8 mouse cellular contexts compared by ENCODE assay signal in genomic region chr13:76017974-76018843, GRCm38 (mm10). TPM values are rescaled to one million over a fixed set of nuclear protein-coding genes. Genes with fewer than 3 reads are reported as not detected.
DNase-seq lines count a peak whose midpoint lies in the region; ATAC-seq and TF ChIP-seq lines count a peak whose summit lies in the region.

Gene Rfesd (minus strand): TSS chr13:76018719.

- H3K4me1 ChIP-seq in heart, embryonic 11.5 days (ENCODE audit: control insufficient read depth, insufficient read depth, low read length) = peaks cover 3% of the 10 kb centered on the region
- H3K4me1 ChIP-seq in kidney, embryonic 16.5 days (ENCODE audit: insufficient read depth, low read length) = peaks cover 6% of the 10 kb centered on the region; the same call in 1 of the 2 replicates
- no peaks in the 10 kb centered on the region; the same call in 1 of the 2 replicates for H3K4me1 ChIP-seq in liver, adult 2 months (ENCODE audit: control insufficient read depth, insufficient read depth, low read length)

- DNase-seq in B cell, adult 2 months = peak; percentile 97
- DNase-seq in brain, adult 2 months (ENCODE audit: low read depth, low spot score) = peak; percentile 98
- peak; percentile 88 for DNase-seq in liver, adult 2 months (ENCODE audit: extremely low read depth, low read depth, low spot score)
- peak; percentile 97 for DNase-seq in splenic B cell, adult 2 months (ENCODE audit: low read depth, low spot score)

- H3K9me3 ChIP-seq in heart, embryonic 11.5 days (replicated peaks; ENCODE audit: control insufficient read depth, low read length) = no peaks in the 10 kb centered on the region
- no peaks in the 10 kb centered on the region for H3K9me3 ChIP-seq in kidney, embryonic 16.5 days (ENCODE audit: low read length)

- peak within 1 kb of the TSS; percentile 94 for H3K27ac ChIP-seq in heart, embryonic 11.5 days (ENCODE audit: low read depth, low read length)
- H3K27ac ChIP-seq in kidney, embryonic 16.5 days (ENCODE audit: low read length) = peak within 1 kb of the TSS; percentile 96
- H3K27ac ChIP-seq in liver, adult 2 months (replicated peaks; ENCODE audit: insufficient read depth, low read depth, low read length) = peak within 1 kb of the TSS; percentile 88

- peak within 1 kb of the TSS; percentile 94 for H3K9ac ChIP-seq in heart, embryonic 11.5 days (ENCODE audit: low read depth, low read length)
- peak within 1 kb of the TSS; percentile 96 for H3K9ac ChIP-seq in kidney, embryonic 16.5 days (replicated peaks; ENCODE audit: low read length)
- H3K9ac ChIP-seq in liver, adult 2 months (ENCODE audit: low read depth, low read length) = peak within 1 kb of the TSS; percentile 75

- H3ac ChIP-seq in myocyte (ENCODE audit: control insufficient read depth, insufficient read length) = peak within 1 kb of the TSS; percentile 48

- peaks cover 3% of the 10 kb centered on the region; the same call in 1 of the 2 replicates for H3K79me2 ChIP-seq in liver, adult 2 months (ENCODE audit: control insufficient read depth, insufficient read depth, low read length)
- peaks cover 6% of the 10 kb centered on the region for H3K79me2 ChIP-seq in myocyte (ENCODE audit: control insufficient read depth, insufficient read depth)

- H3K4me2 ChIP-seq in heart, embryonic 11.5 days = peak within 1 kb of the TSS; percentile 77
- H3K4me2 ChIP-seq in kidney, embryonic 16.5 days (replicated peaks; ENCODE audit: low read depth, low read length) = peak within 1 kb of the TSS; percentile 65
- peak within 1 kb of the TSS; percentile 67 for H3K4me2 ChIP-seq in myocyte (ENCODE audit: low read depth)

- H3K4me3 ChIP-seq in heart, embryonic 11.5 days (ENCODE audit: low read depth, low read length) = peak within 1 kb of the TSS; percentile 77
- peak within 1 kb of the TSS; percentile 72 for H3K4me3 ChIP-seq in kidney, embryonic 16.5 days (ENCODE audit: low read length)
- peak within 1 kb of the TSS; percentile 60 for H3K4me3 ChIP-seq in liver, adult 2 months (ENCODE audit: insufficient read depth, low read depth, low read length)
- peak within 1 kb of the TSS; percentile 68 for H3K4me3 ChIP-seq in myocyte

- no peak for TF ChIP-seq CTCF in liver, adult 2 months (IDR thresholded peaks at IDR 0.05; ENCODE audit: low read depth, low read length)

- ATAC-seq in erythroblast, adult 5-6 weeks (replicated peaks; ENCODE audit: low FRiP score, poor library complexity, severe bottlenecking) = peak; percentile 93
- ATAC-seq in heart, embryonic 11.5 days (replicated peaks; ENCODE audit: insufficient number of reproducible peaks, low FRiP score, low TSS enrichment) = peak; percentile 99
- ATAC-seq in kidney, embryonic 16.5 days (ENCODE audit: low FRiP score, low TSS enrichment) = peak; percentile 100

- no peaks in the 10 kb centered on the region for H3K27me3 ChIP-seq in heart, embryonic 11.5 days (ENCODE audit: control insufficient read depth, insufficient read depth, low read length)
- no peaks in the 10 kb centered on the region for H3K27me3 ChIP-seq in kidney, embryonic 16.5 days (ENCODE audit: insufficient read depth, low read length)
- no peaks in the 10 kb centered on the region for H3K27me3 ChIP-seq in liver, adult 2 months (ENCODE audit: control insufficient read depth, insufficient read depth, low read length)
- no peaks in the 10 kb centered on the region for H3K27me3 ChIP-seq in myocyte (ENCODE audit: control insufficient read depth, insufficient read depth, insufficient read length)
- no peaks in the 10 kb centered on the region for H3K27me3 ChIP-seq in splenic B cell, adult 2 months (ENCODE audit: control insufficient read depth, insufficient read depth, low read length, poor library complexity, severe bottlenecking)

- 1% methylated on average over 50 of the region's 50 CpGs for WGBS in heart, embryonic 11.5 days (ENCODE audit: insufficient replicate concordance)
- WGBS in kidney, embryonic 16.5 days = 1% methylated on average over 50 of the region's 50 CpGs
- WGBS in liver, adult 2 months = under 1% methylated on average over 50 of the region's 50 CpGs

- H3K36me3 ChIP-seq in heart, embryonic 11.5 days (ENCODE audit: control insufficient read depth, insufficient read depth, low read length) = no peaks in the 10 kb centered on the region
- no peaks in the 10 kb centered on the region for H3K36me3 ChIP-seq in kidney, embryonic 16.5 days (ENCODE audit: insufficient read depth, low read length)
- no peaks in the 10 kb centered on the region for H3K36me3 ChIP-seq in liver, adult 2 months (ENCODE audit: control insufficient read depth, insufficient read depth, low read length)
- no peaks in the 10 kb centered on the region for H3K36me3 ChIP-seq in myocyte (ENCODE audit: control insufficient read depth, insufficient read depth)
- no peaks in the 10 kb centered on the region for H3K36me3 ChIP-seq in splenic B cell, adult 2 months (ENCODE audit: control insufficient read depth, insufficient read depth, low read length, poor library complexity, severe bottlenecking)

- TF ChIP-seq POLR2A in liver, adult 2 months (IDR thresholded peaks at IDR 0.05; ENCODE audit: extremely low read depth, insufficient read depth, low read length) = peak; percentile 84
- TF ChIP-seq POLR2A in myocyte (IDR thresholded peaks at IDR 0.05; ENCODE audit: insufficient read length, low read depth) = peak; percentile 70

TF ChIP-seq in myocyte, 11 proteins besides CTCF, POLR2A, EP300 and RAD21:
- TF ChIP-seq USF1 (IDR thresholded peaks at IDR 0.05; ENCODE audit: low read depth) = peak; percentile 90
- TF ChIP-seq MAX (IDR thresholded peaks at IDR 0.05; ENCODE audit: low read depth) = no peak
- TF ChIP-seq E2F4 (IDR thresholded peaks at IDR 0.05; ENCODE audit: insufficient read depth) = no peak
- TF ChIP-seq TCF12 (IDR thresholded peaks at IDR 0.05; ENCODE audit: insufficient read depth, poor library complexity, severe bottlenecking) = no peak
- peak; percentile 86 for TF ChIP-seq POLR2AphosphoS2 (IDR thresholded peaks at IDR 0.05; ENCODE audit: insufficient read length, low read depth)
- TF ChIP-seq MYOG (IDR thresholded peaks at IDR 0.05; ENCODE audit: control insufficient read depth in 1 of 3, insufficient read depth in 1 of 3, insufficient read length in 2 of 3, low read depth in 2 of 3) = no peak

RNA-seq across cellular contexts. Expression of gene Rfesd, which starts in this region (rescaled TPM):
- 10.9 and 38.2 TPM in 2 replicates for total RNA-seq in erythroblast, adult 5-6 weeks (2015; ENCODE audit: low replicate concordance)
- 17.5 and 29.4 TPM in 2 replicates for total RNA-seq in erythroblast, adult 5-6 weeks (2017; ENCODE audit: low replicate concordance)
- polyA plus RNA-seq in heart, embryonic 11.5 days (2014; fragmentation: Nextera tagmentation; extraction: Ambion mirVana) = 24.6 and 28.8 TPM in 2 replicates
- polyA plus RNA-seq in kidney, embryonic 16.5 days (2015; fragmentation: Nextera tagmentation; extraction: Ambion mirVana) = 15.7 and 18.1 TPM in 2 replicates
- total RNA-seq in liver, adult 2 months (2014; rRNA removed) = 10.7 and 15.1 TPM in 2 replicates
- 4.1 and 6.2 TPM in 2 replicates for polyA plus RNA-seq in liver, adult 2 months (2012; rRNA removed)
- 5.4 TPM for polyA plus RNA-seq in myocyte (2012; fragmentation: generic; extraction: Trizol)

Comparison
In these comparisons a context has a peak if more than half of its experiments do, and no peak if none do; other contexts are left out.
1. Peak in every context shown above with its lines: DNase-seq, ATAC-seq, H3K4me3 ChIP-seq and H3K27ac ChIP-seq.